Mouse (Mus musculus): ENCODE results near the gene Kank1.

GRCm38 (mm10) chr19:25365698-25366097 is 128.9 kb downstream of the Kank1 start:
- no peak for TF ChIP-seq POLR2A (IDR thresholded peaks at IDR 0.05; ENCODE audit: extremely low read depth, insufficient read depth, low read length)
- TF ChIP-seq CTCF (IDR thresholded peaks at IDR 0.05; ENCODE audit: low read depth, low read length) = no peak
